Mouse (Mus musculus): Measurements from ENCODE around the gene Elf5.

The Elf5 gene

GRCm38 (mm10) chr2:103435110-103435509 lies 23.6 kb downstream of the Elf5 start:
- DNase-seq (ENCODE audit: low spot score) = no peak

GRCm38 (mm10) chr2:103436534-103436933 lies 25.0 kb downstream of the Elf5 start:
- no peak for DNase-seq (ENCODE audit: low spot score)

GRCm38 (mm10) chr2:103439071-103439622 lies 27.7 kb downstream of the Elf5 start:
- DNase-seq (ENCODE audit: low spot score) = no peak

GRCm38 (mm10) chr2:103439710-103440109 lies 28.2 kb downstream of the Elf5 start:
- DNase-seq (ENCODE audit: low spot score) = peak; percentile 92

GRCm38 (mm10) chr2:103445776-103446175 lies 34.3 kb downstream of the Elf5 start:
- peak; percentile 77 for DNase-seq (ENCODE audit: low spot score)

- no peak for DNase-seq (ENCODE audit: low spot score)
Measured at GRCm38 (mm10) chr2:103446326-103446725, 34.8 kb downstream of the Elf5 start.

GRCm38 (mm10) chr2:103448947-103449560 lies 37.6 kb downstream of the Elf5 start:
- no peak for DNase-seq (ENCODE audit: low spot score)

GRCm38 (mm10) chr2:103449813-103450212 lies 38.3 kb downstream of the Elf5 start:
- DNase-seq (ENCODE audit: low spot score) = no peak

GRCm38 (mm10) chr2:103450267-103450666 lies 38.8 kb downstream of the Elf5 start:
- DNase-seq (ENCODE audit: low spot score) = no peak

GRCm38 (mm10) chr2:103452550-103452949 lies 41.1 kb downstream of the Elf5 start:
- no peak for DNase-seq (ENCODE audit: low spot score)

- DNase-seq (ENCODE audit: low spot score) = no peak
Measured at GRCm38 (mm10) chr2:103455748-103456147, 44.3 kb downstream of the Elf5 start.

- DNase-seq (ENCODE audit: low spot score) = peak; percentile 90
Measured at GRCm38 (mm10) chr2:103456646-103457045, 45.2 kb downstream of the Elf5 start.

- no peak for DNase-seq (ENCODE audit: low spot score)
Measured at GRCm38 (mm10) chr2:103457048-103457447, 45.6 kb downstream of the Elf5 start.

GRCm38 (mm10) chr2:103457628-103458027 lies 46.1 kb downstream of the Elf5 start:
- no peak for DNase-seq (ENCODE audit: low spot score)

- DNase-seq (ENCODE audit: low spot score) = no peak
Measured at GRCm38 (mm10) chr2:103459069-103459468, 47.6 kb downstream of the Elf5 start.

- DNase-seq (ENCODE audit: low spot score) = no peak
Measured at GRCm38 (mm10) chr2:103461210-103461609, 49.7 kb downstream of the Elf5 start.

GRCm38 (mm10) chr2:103461743-103462142 lies 50.3 kb downstream of the Elf5 start:
- DNase-seq (ENCODE audit: low spot score) = no peak

- no peak for DNase-seq (ENCODE audit: low spot score)
Measured at GRCm38 (mm10) chr2:103462746-103463145, 51.3 kb downstream of the Elf5 start.

- DNase-seq (ENCODE audit: low spot score) = no peak
Measured at GRCm38 (mm10) chr2:103464524-103464923, 53.0 kb downstream of the Elf5 start.

GRCm38 (mm10) chr2:103465429-103465828 lies 53.9 kb downstream of the Elf5 start:
- no peak for DNase-seq (ENCODE audit: low spot score)

GRCm38 (mm10) chr2:103466272-103466671 lies 54.8 kb downstream of the Elf5 start:
- DNase-seq (ENCODE audit: low spot score) = no peak

- no peak for DNase-seq (ENCODE audit: low spot score)
Measured at GRCm38 (mm10) chr2:103466984-103467588, 55.6 kb downstream of the Elf5 start.

- no peak for DNase-seq (ENCODE audit: low spot score)
Measured at GRCm38 (mm10) chr2:103473362-103473761, 61.9 kb downstream of the Elf5 start.

GRCm38 (mm10) chr2:103476180-103476579 lies 64.7 kb downstream of the Elf5 start:
- DNase-seq (ENCODE audit: low spot score) = no peak

Measured in retina, embryonic 14.5 days (tissue).